Mouse (Mus musculus) adrenal gland, postnatal 36 days (tissue): ENCODE measurements around the gene Cbx8. TPM values are rescaled to one million over a fixed set of nuclear protein-coding genes. Genes with fewer than 3 reads are reported as not detected.

Experiments used
- DNase-seq, 2 experiments: peaks; one replicate each; pipeline ENCODE4 v3.0.0; 2021; ENCODE audit warnings: mixed read lengths in 1 of 2
- long read RNA-seq, 2 experiments: library from polyadenylated mRNA; stranded (forward); transcript quantifications; one replicate each; pipeline ENCODE4 v2.0.0; 2021; ENCODE audit warnings: borderline sequencing depth in 2 of 2
- total RNA-seq, 2 experiments: library from RNA; stranded (reverse); gene quantifications; 2 replicates each; pipeline ENCODE4 v1.2.3; 2021

Cbx8 gene
- 10 to 100 TPM; 21.4 to 21.5 TPM for total RNA-seq
- long read RNA-seq, experiment 1, transcript Cbx8-201 (5 exons, 3,580 nt): major isoform, 27 of 29 reads
- long read RNA-seq, experiment 1, partial matches to known transcripts: 0 of 29 reads
- long read RNA-seq, experiment 1, other reads (novel, unspliced or antisense): 2 of 29 reads
- long read RNA-seq, experiment 2, transcript Cbx8-201 (5 exons, 3,580 nt): major isoform, 7 of 10 reads
- long read RNA-seq, experiment 2, partial matches to known transcripts: 2 of 10 reads
- long read RNA-seq, experiment 2, other reads (novel, unspliced or antisense): 1 of 10 reads

GRCm38 (mm10) chr11:119040600-119041324, at the start of gene Cbx8:
Gene Cbx8, minus strand, starts transcription at chr11:119040969.
- peak; percentile 99 to 100 for DNase-seq

- DNase-seq: peak; percentile 31 to 50
Measured at GRCm38 (mm10) chr11:119090076-119090960, 49.5 kb upstream of the Cbx8 start.

- DNase-seq: peak in 1 of 2 experiments; percentile 47
Measured at GRCm38 (mm10) chr11:119089235-119090075, 48.7 kb upstream of the Cbx8 start.

- DNase-seq: peak in 1 of 2 experiments; percentile 56
Measured at GRCm38 (mm10) chr11:119088391-119089234, 47.8 kb upstream of the Cbx8 start.

GRCm38 (mm10) chr11:119087301-119088082, 46.7 kb upstream of the Cbx8 start:
- peak; percentile 59 to 69 for DNase-seq

GRCm38 (mm10) chr11:119086144-119086971, 45.6 kb upstream of the Cbx8 start, which contains the start of gene Cbx4:
Gene Cbx4, minus strand, starts transcription at chr11:119086221.
- peak; percentile 97 to 98 for DNase-seq

GRCm38 (mm10) chr11:119085279-119086062, 44.7 kb upstream of the Cbx8 start:
- DNase-seq: peak; percentile 75 to 83

GRCm38 (mm10) chr11:119084446-119085278, 43.9 kb upstream of the Cbx8 start:
- peak; percentile 37 to 60 for DNase-seq

- DNase-seq: peak; percentile 81 to 82
Measured at GRCm38 (mm10) chr11:119083724-119084445, 43.1 kb upstream of the Cbx8 start.

- peak; percentile 50 to 72 for DNase-seq
Measured at GRCm38 (mm10) chr11:119082638-119083599, 42.1 kb upstream of the Cbx8 start.

- peak; percentile 62 to 77 for DNase-seq
Measured at GRCm38 (mm10) chr11:119081839-119082637, 41.3 kb upstream of the Cbx8 start.

GRCm38 (mm10) chr11:119081148-119081838, 40.5 kb upstream of the Cbx8 start:
- DNase-seq: peak in 1 of 2 experiments; percentile 12

GRCm38 (mm10) chr11:119080461-119081147, 39.8 kb upstream of the Cbx8 start:
- DNase-seq: peak in 1 of 2 experiments; percentile 17
